Mouse (Mus musculus): ENCODE results near the gene Plb1.

The Plb1 gene

DNA sequence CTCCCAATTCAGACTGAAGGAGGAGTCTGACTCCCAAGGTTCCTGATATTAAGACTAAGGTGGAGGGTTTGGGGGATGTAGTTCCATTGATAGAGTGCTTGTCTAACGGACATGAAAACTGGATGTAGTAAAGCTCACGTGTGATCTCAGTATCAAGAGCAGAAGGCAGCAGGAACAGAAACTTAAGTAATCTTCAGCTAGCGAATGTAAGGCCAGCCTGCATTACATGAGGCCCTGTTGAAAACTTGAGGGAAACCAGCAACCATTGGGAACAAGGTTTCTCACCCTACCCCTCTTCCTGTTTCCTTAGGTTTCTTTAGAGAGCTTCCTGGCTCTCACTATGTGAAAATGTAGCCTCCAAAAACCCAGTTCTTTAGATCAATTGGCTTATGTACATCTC lies 162.1 kb downstream of the Plb1 start:
- no peak for DNase-seq (ENCODE audit: low spot score in 2 of 2)

DNA sequence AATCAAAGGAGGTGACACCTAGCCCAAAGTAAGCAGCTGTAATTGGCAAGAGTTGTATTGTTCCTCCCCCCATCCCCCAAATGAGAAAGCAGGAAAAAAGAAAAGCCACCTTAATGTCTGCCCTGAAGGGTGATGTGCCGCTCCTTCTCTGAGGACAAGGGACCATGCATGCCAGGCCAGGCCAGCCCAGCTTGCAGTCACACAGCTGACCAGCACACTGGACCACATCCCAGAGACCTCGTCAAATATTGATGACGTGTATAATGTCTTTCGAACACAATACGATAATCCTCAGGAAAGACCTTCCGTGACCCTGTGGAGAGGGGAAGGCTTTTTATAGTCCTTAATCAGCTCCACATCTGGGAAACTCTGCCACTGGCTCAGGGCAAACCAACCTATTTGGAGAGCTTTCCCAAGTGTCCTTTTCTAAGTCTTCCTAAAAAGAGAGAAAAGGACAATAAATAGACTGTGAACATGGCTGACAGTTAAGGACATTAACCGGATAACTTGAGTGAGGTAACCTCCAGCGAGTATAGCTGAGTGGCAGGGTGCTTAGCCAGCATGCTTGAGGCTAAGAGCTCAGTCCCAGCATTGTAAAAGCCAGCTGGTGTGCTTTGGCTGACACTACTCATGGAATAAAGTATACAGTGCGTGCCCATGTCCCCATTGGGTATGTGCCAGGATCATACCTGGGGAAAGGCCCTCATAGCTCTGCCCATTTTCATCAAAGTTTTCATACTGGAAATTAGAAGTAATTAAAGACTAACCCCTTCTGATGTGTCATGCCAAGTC lies 162.8 kb downstream of the Plb1 start:
- no peak for DNase-seq (ENCODE audit: low spot score in 2 of 2)

DNA sequence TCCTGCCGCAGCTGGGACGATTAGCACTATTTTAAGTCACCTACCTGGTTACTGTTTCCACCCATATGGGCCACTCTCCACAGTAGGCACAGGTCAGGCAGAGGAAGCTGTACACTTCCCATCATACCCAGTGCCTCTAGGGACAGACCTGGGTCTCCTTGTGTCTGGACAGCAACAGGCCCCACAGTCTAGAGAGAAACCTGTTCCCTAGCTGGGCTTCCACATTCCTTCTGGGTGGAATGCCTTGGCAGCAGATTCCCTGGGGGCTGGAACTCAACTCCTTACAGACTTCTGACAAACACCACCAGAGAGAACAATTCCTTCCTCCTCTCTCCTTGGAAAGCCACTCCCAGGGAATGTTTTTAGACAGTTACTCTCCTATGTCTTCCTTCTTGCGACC lies 165.2 kb downstream of the Plb1 start:
- DNase-seq (ENCODE audit: low spot score in 2 of 2), result no peak

DNA sequence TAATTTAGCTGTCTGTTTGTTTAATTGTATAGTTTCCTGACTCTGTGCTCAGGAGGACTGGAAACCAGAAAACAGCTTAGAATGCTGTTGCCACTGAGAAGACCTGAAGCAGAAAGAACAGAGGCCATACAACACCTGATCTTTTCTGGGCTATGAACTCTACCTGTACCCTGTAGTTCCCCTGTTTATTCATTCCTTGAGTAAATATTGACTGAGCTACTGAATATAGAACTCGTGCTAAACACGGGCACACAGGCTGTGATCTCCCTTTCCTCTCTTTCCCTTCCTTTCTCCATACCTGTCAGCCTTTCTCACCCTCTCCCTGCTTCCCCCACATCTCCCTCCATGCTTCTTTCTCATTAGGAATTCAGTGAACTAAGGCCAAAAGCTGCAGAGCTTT lies 168.4 kb downstream of the Plb1 start:
- DNase-seq (ENCODE audit: low spot score in 2 of 2), result no peak

DNA sequence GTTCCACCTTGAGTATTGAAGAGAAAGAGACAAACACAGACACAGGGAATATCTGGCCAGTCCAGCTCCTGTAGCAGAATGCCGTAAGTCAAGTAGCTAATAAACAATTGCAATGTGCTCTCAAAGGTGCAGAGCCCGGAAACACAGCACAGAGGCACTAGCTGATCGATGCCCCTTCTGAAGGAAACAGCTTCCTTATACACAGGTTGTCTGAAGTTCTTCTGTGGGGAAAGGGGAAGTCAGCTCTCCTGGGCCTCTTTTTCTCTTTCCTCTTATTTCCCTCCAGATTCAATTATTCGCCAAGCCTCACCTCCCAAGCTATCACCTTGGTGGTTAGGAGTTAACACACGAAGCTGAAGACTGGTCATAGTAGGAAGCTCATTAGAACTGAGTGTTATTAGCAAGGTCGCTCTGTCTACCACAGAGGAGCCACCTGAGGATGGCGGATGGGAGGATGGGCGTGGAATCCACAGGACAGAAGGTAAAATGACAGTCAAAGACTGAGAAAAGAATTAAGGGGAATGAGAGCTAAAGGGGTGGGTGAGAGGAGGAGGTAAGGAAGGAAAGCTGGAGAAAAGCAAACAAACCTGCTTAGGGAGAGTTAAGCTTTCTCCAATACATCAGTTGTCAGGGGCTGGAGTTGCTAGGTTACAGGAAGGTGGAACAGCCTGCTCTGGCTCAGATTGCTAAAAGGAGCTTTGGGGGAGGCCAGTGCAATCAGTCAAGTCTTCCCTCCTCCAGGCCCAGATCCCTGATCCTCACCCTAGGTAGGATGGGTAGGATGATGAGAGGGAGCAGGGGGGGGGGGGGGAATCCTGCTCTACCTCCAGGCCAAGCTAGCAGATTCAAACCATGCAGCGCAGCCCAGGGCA lies 170.8 kb downstream of the Plb1 start:
- no peak for DNase-seq (ENCODE audit: low spot score in 2 of 2)

DNA sequence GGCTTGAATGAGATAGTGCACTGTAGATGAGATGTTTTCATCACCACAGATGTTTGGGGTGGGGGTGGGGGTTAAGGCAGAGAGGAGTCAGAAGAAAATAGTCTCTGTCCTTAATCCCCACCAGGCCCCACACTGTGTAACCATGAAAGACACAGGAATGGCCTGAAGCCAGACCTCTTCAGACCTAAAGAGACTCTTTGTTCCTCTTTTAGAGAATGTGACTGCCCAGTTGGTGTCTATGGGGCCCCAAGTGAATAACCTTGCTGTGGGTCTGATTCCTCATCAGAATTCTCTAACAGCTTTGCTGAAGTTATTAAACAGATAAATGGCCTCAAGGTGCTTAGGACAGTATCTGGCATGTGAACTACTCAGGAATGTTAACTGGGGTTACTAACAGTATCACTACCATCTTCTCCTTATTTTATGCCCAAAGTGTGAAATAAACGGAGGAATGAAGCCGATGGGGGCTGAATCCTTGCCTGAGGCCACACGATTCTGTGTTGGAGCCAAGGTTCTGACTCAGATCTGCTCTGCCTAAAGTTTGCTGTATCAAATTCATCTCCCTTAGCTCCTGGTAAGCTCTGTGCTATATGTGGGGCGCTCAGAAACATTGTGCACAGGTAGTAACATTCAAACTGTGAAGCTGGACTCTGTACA lies 172.8 kb downstream of the Plb1 start:
- no peak for DNase-seq (ENCODE audit: low spot score in 2 of 2)

DNA sequence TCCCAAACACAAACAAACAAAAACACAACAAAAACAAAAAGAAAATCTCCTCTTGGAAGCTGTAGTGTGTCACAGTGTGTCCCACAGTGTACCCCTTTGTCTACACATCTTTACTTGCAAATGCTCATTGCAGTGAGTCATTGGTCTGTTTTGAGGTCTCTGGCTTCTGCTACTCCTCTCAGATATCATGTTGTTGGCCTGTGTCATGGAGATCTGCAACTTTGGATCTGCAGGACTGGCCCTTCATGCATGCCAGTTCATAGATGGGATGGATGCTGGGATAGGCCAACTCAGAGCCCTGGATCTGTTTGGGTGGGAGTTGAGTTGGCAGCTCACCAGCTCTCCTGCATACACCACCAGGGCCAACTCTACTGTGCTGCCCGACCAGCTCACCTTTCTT lies 176.3 kb downstream of the Plb1 start:
- DNase-seq (ENCODE audit: low spot score in 2 of 2), result no peak

DNA sequence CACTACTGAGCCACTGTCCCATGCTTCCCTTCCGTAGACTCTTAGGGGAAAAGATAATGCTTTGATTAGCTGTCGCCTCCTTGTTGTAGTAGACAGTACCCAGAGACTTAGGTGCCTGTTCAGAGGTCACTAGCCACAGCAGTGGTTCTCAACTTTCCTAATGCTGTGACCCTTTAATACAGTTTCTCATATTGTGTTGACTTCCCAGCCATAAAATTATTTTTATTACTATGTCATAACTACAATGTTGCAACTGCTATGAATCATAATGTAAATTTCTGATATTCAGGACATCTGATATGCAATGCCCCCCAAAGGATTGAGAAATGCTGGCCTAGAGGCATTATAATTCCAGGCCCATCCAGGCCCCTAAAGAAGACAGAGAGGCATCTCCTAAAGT lies 177.2 kb downstream of the Plb1 start:
- DNase-seq (ENCODE audit: low spot score in 2 of 2), result no peak

DNA sequence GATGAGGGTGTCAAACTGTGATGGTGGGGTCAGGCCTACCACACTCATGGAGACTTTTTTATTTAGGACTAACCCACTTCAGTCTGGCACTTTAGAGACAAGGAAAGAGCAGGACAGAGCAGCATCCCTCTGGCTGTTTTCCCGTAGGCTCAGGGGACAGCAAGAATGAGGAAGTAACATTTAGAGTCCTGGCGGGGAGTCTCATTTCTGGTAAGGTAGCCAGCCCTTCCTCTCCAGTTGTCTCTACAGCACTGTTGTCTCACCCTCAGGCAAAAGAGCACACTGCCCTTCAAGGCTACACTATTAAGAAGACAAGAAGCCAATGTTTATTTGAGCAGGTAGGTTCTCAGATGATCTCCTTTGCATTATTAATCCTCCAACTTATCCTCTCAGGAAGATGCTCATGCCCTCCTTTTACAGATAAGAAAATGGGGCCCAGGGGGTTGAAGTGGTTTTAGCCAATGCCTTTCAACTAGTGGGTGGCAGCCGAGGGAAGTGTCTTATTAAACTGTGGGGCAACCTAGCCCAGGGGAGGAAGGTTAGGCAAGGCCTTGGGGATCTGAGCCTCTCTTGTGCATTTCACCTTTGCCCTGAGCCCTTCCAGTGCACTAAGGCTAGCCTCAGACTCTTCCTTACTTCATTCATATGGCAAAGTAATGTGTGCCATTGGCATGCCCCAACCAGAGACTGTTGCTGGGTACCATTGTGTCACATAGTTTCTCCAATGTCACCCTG lies 178.6 kb downstream of the Plb1 start:
- no peak for DNase-seq (ENCODE audit: low spot score in 2 of 2)

DNA sequence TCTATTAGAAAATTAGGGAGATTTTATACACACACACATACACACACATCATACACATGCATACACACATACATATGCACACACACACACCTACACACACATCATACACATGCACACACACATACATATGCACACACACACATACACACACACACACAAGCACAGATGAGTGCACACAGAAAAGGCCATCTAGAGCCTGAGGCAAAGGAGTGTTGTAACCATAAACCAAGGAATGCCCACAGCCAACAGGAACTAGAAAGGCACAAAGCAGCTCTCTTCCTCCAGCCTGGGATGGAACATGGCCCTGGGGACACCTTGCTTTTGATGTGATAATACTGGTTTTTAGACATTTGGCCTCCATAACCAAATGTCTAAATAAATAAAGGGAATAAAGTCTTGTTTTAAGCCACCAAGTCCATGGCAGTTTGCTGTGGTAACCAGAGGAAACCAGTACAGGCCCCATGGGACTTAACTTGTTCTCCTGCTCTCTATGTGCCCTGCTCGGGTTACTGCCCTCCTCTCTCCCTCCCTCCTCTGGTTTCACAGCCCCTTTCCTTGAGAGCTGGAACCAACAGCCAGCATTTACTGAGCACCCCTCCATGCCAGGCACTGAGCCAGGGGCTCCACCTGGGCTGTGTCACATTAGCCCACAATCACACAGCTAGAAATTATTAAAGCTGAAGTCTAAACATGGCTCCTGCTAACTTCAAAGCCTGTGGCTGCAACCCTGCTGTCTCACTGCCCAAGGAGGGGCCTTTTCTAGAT lies 179.9 kb downstream of the Plb1 start:
- no peak for DNase-seq (ENCODE audit: low spot score in 2 of 2)

DNA sequence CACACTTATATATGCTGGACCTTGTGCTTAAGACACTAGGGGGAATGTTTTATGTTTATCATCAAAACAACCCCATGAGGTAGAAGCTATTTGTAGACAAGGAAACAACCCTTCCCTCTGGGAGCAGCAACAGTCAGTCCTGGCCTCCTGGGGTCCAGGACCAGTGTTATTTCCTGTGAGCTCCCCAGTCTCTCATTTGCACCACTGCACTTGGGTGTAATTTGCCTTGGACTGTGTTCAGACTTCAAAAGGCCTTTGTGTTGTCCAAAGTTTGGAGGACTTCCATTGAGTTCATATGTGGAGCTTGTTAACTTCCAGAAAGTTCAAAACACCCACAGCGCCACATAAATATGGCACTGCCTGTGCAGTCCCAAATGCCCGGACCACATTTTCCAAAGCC lies 180.6 kb downstream of the Plb1 start:
- no peak for DNase-seq (ENCODE audit: low spot score in 2 of 2)

DNA sequence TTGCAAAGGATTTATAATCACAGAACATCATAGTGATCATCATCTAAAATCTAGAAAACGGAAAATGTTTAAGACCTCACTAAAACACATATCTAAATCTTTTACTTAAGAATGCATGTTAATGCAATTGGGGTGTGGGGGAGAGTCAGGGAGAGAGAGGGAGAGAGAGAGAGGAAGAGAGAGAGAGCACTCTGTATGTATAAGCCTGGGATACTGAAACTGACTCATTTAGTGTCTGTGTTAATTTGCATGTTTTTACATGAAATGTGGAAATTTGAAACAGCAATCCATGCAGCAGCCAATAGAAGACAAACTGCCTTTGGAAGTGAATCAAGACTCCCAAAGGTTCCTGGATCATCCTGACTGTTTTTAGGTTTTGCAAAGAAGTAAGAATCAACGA lies 181.1 kb downstream of the Plb1 start:
- DNase-seq (ENCODE audit: low spot score in 2 of 2), result no peak

DNA sequence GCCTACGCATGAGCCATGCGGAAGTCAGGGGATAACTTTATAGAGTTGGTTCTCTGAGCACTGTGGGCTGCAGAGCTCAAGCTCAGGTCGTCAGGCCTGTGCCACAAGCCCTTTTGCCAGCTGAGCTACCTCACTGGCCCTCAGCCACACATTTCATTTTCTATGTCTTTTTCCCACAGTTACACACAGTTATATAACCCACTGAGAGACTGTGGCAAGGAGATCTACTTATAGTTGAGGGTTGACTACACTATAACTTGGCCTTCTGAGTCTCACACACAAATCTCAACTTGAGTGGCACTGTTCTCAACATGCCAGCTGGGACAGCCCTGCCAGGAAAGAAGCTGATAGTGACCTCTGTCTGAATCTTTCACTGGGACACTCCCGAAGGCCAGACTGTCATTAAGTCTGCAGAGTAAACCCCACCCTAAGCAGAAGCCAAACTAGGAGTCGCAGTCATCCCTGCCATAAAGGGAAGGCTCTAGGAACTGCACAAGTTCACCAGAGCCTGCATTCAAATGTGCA lies 182.0 kb downstream of the Plb1 start:
- no peak for DNase-seq (ENCODE audit: low spot score in 2 of 2)

DNA sequence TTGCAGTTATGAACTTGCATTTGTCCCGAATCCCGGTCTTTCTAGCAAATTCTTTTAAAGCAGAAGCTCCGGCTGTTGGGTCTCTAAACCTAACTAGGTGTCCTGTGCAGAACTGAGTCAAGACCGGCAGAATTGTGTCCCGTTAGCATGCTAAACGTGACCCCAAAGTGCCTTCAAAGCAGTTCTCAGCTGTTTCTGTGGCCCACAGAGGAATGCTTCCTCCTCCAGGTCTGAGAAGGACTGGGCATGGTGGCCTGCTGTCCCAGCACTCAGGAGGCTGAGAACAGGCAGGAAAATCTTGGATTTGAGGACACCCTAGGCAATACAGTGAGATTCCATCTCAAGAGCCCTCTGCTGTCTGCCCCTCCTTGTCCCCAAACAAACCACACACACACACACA lies 183.0 kb downstream of the Plb1 start:
- no peak for DNase-seq (ENCODE audit: low spot score in 2 of 2)

All from frontal cortex, postnatal 25 days (tissue).